Mouse (Mus musculus) frontal cortex, adult (tissue): ENCODE measurements at regions not wholly inside any gene's neighbourhood (a gene's known extent, or its start where the extent isn't known, plus 50 kb on each side); places are given as distances from the start of the nearest gene placed in this dataset.
"Not testable (repeated sequence)": the region's sequence is repeated elsewhere in the genome, so short reads cannot be mapped to it uniquely, and the experiment has no call there.

Source experiments
- ATAC-seq: cut with Nextera tagmentation; 2 replicates; pipeline ENCODE4 v1.9.2; 2017; ENCODE audit warnings: mild to moderate bottlenecking, moderate library complexity, mixed read lengths; ENCODE audit not compliant: low TSS enrichment

DNA sequence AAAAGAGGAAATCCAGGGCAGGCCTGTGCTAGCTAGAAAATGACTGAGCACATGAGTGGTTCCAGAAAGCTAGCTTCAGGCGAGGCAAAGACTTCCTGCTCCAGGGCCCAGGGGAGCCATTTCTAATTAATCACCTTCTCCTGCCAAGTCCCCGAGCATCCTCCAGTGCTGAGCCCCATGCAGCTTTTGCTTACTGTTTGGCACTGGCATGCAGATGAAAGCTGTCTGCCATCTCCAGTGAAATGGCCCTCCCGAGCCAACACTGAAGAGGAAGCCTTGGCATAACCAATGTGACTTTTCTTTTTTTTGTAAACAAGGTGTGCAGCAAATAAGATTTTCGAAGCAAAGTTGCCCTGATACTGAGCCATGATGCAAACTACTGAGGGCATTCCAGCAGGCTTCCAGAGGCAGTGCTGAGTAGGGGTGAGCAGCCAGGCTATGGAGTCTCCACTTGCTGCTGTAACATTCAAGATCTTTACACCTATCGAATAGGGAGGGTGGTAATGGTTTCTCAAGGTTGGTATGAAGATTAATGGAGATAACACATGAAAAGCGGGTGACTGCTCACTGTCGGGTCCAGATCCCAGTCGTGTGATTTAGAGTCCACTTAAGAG is 125.4 kb upstream of the Immp2l start:
- ATAC-seq, result no peak

- no peak for ATAC-seq
These were observed 118.1 kb upstream of the Immp2l start for GRCm38 (mm10) chr12:40905650-40906338.

GRCm38 (mm10) chr12:40906807-40907206 is 117.1 kb upstream of the Immp2l start:
- ATAC-seq, result no peak

DNA sequence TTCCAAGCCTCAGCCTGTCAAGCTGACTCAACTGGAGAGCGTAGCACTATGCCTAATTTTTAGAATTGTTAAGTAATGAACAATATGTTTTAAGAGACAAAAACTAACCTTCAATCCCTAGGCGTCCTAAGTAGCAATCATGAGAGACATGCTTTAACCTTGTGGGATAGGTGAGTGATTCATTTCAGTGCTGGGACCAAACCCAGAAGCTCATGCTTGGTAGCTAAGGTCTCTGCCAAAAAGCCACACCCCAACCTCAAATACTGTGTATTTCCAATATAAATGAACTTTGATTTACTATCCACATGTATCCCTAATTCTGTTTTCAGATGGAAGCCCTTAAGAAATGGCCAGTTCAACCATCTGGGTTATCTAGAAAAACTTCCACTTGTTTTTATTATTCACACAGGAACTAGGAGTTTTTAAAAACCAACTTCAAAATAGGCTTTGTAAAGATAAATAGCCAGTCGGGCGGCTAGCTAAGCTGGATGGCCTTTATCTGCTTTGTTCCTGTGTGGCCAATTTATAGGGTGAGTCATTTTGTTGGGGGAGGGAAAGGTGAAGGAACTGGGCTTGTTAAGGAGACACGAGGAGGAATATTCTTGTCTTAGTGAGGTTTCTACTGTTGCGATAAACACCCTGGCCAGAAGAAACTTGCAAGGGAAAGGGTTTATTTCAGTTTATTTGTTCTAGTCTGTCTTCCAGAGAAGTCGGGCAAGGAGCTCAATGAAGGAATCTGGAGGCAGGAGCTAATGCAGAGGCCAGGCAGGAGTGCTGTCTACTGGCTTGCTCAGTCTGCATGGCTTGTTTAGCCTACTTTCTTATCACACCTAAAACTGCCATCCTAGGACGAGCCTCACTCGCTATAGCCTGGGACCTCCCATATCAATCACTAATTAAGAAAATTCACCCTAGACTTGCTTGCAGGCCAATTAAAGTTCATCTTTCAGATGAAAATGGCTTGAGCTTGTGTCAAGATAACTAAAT is 114.8 kb upstream of the Immp2l start:
- ATAC-seq, result no peak

- no peak for ATAC-seq
These were observed 106.4 kb upstream of the Immp2l start for GRCm38 (mm10) chr12:40917486-40917885.

DNA sequence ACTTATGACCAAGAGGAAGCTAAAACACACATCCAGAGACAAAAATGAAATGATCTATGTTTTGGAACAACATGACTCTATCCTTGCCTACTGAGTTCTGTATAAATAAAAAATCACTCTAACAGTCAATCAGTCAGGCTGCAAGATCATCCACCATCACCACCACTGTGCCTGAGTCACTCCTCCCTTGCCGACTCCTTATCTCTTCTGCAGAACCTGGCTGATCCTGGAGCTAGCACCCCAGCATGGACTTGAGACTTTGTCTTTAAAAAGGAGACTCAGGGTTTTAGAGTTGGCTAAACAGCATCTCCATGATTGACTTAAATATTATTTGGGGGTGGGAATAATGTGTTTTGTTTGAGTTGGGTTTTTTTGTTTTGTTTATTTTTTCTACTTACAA is 101.9 kb upstream of the Immp2l start:
- no peak for ATAC-seq

DNA sequence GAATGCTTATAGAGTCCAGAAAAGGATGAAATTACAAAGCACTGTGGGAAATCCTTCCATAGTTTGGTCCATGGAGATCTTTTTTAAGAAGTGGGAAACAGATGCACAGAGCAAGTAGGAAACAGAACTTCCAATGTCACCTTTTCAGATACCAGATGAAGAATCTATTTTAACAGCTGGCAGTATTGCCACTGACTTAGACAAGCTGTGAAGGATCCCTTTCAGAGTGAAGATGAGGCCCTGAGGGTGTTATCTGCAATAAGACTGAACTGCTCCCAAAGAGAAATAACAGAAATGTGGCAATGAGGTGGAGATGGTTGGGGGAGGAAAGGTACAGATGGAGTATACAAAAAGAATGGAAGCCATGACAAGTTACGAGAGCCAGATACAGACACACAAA is 97.2 kb upstream of the Immp2l start:
- ATAC-seq, result peak; percentile 94

DNA sequence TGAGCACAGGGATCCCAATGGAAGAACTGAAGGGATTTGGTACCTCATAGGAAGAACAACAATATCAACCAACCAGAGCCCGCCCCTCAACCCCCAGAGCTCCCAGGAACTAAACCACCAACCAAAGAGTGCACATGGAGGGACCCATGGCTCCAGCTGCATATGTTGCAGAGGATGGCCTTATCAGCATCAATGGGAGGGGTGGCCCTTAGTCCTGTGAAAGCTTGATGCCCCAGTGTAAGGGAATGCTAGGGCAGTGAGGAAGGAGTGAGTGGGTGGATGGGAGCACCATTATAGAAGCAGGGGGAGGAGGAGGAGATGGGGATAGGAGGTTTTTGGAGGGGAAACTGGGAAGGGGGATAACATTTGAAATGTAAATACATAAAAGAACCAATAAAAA is 94.5 kb upstream of the Immp2l start:
- not testable (repeated sequence) for ATAC-seq

- no peak for ATAC-seq
These were observed 88.7 kb upstream of the Immp2l start for GRCm38 (mm10) chr12:40935098-40935759.

DNA sequence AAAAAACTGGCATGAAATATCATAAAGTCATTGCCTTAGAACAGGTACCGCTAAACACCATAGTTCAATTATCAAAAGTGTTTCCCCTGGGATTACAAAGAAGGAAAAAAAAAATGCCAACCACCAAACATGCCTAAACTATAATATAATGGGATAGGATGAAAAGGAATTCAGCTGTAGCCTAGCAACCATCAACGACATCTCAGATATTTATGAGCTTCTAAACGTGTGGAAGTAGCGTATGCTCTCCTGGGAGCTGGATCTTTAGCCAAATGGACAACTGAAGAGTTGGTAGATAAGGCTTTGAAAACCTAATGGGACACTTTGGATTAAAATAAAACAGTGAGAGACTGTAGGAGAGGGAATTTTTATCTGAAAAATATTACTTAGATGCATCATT is 86.9 kb upstream of the Immp2l start:
- no peak for ATAC-seq

DNA sequence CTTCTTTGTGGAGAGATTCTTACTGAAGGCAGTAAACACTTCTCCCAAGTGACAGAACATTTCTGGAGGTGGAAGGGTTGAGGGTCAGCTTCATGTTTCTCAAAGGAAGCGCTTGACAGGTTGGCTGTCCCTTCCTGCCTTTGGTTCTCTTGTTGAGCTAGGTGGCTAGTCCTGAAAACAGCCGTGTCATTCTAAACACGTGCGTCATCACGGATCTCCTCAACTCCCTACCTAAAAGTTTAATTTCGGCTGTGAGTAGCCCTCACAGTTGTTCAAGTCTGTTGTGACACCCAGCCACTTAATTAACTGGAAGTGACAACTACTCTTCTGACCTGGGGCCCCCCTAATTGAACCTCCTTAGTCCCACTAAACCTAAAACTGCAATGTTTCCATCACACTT is 77.0 kb upstream of the Immp2l start:
- ATAC-seq, result no peak

GRCm38 (mm10) chr12:40949580-40949979 is 74.3 kb upstream of the Immp2l start:
- ATAC-seq, result no peak

DNA sequence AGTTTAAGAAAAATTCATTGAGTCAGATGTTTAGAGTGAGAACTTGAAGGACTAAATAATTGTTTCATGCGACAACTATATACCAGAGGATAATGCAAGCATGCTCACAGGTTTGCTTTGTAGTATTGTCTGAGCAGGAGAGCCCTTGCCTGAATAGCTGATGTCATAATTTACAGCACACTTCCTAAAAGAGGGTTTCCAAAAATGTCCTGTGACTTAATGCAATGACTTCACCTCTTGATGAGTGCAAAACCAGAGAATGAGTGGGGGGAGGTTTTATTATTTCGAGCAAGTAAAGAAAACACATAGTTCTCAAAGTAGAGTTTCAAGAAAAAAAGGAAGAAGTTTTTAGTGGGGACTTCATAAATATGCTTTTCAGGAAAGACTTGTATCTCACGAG is 65.4 kb upstream of the Immp2l start:
- ATAC-seq, result no peak

DNA sequence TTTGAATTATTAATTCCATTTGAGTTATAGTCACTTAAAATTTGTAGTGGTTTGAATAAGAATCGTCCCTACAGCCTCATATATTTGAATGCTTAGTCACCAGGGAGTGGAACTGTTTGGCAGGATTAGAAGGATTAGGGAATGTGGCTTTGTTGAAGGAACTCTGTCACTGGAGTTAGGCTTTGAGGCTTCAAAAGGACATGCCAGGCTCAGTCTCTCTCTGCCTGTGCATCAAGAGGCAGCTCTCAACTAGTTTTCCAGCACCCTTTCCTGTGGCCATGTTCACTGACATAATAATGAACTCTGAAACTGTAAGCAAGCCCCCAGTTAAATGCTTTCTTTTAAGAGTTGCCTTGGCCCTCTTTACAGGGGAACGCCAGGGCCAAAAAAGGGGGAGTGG is 58.9 kb upstream of the Immp2l start:
- ATAC-seq, result no peak

- ATAC-seq, result no peak
These were observed 57.6 kb upstream of the Immp2l start for GRCm38 (mm10) chr12:40966308-40966707.

GRCm38 (mm10) chr12:40966723-40967122 is 57.2 kb upstream of the Immp2l start:
- ATAC-seq, result not testable (repeated sequence)

DNA sequence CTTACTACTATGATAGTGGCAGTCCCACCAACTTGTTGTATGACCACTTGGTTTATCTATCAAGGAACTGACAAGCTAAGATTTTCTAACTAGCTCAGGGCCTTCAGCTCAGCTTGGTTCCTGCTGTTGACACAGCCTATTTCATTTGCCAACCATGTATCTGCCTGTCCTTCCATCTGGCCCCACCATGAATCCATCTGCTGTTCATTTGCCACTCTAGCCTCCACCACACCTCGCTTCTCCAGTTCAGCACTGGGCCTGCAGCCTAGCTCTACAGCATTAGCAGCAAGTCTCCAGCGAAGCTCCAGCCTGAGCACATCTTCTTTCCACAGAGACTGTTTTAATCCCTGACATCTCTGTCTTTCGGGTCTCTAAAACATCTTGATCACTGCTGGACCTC is 51.0 kb upstream of the Immp2l start:
- ATAC-seq, result no peak
